Mouse (Mus musculus): ENCODE results near the gene Gm49366. TPM values are rescaled to one million over a fixed set of nuclear protein-coding genes. Genes with fewer than 3 reads are reported as not detected.
"Not testable (repeated sequence)": the region's sequence is repeated elsewhere in the genome, so short reads cannot be mapped to it uniquely, and the experiment has no call there.

Gene Gm49366
- polyA plus RNA-seq, 1 experiment from 2014 or later = not detected

DNA sequence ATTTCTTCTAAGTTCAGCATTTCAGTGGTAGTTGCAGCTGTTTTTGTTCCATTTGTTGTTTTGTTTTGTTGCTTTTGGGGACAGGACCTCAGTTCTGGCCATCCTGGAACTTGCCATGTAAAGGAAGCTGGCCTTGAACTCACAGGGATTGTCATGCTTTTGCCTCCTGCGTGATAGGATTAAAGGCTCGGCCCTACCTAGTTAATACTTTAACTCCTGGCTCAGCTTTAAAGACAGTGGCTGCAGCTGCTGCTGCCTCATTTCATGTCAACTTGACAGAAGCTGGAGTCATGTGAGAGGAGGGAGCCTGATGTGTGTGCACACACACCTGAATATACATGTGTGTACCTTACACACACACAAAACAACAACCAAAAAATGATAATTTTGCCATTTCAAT is 5.3 kb downstream of the Gm49366 start:
- H3K27ac ChIP-seq (ENCODE audit: low read depth, low read length) = no peak overlapping the region
- no peaks in the 10 kb centered on the region for H3K4me1 ChIP-seq (ENCODE audit: control insufficient read depth, insufficient read depth, low read length)
- H3K4me3 ChIP-seq (ENCODE audit: low read length) = no peak overlapping the region
- no peak overlapping the region for H3K4me2 ChIP-seq (replicated peaks; ENCODE audit: low read depth, low read length)
- no peaks in the 10 kb centered on the region for H3K27me3 ChIP-seq (ENCODE audit: control insufficient read depth, insufficient read depth, low read length)
- 76% methylated on average over 2 of the region's 2 CpGs for WGBS
- H3K9me3 ChIP-seq (ENCODE audit: control insufficient read depth, low read length) = peaks cover 8% of the 10 kb centered on the region
- no peaks in the 10 kb centered on the region for H3K36me3 ChIP-seq (ENCODE audit: control insufficient read depth, insufficient read depth, low read length)
- no peak overlapping the region for H3K9ac ChIP-seq (ENCODE audit: low read depth, low read length)
- ATAC-seq (ENCODE audit: low FRiP score, low TSS enrichment) = no peak

DNA sequence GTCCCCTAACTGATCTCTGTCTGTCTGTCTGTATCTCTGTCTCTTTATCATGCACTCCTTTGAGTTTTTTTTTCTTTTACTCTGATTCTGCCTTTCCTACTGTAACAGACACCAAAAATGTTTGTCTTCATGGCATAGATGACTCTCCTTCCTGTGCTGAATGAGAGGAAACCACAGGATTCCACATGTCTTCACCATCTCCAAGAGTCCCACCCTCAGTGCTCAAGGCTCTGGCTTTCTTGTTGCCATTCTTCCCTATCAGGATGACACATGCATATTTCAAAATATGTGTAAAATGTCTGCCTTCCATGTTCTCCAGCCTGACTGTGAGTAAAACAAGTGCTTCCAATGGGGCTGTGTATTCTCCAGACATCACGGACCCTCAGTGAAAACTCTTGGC is 8.2 kb downstream of the Gm49366 start:
- no peaks in the 10 kb centered on the region for H3K36me3 ChIP-seq (ENCODE audit: control insufficient read depth, insufficient read depth, low read length)
- 90% methylated on average over 1 of the region's 1 CpGs for WGBS
- peaks cover 7% of the 10 kb centered on the region for H3K9me3 ChIP-seq (ENCODE audit: control insufficient read depth, low read length)
- H3K27ac ChIP-seq (ENCODE audit: low read depth, low read length) = no peak overlapping the region
- no peaks in the 10 kb centered on the region for H3K27me3 ChIP-seq (ENCODE audit: control insufficient read depth, insufficient read depth, low read length)
- no peak overlapping the region for H3K4me3 ChIP-seq (ENCODE audit: low read length)
- ATAC-seq (ENCODE audit: low FRiP score, low TSS enrichment) = no peak
- H3K4me2 ChIP-seq (replicated peaks; ENCODE audit: low read depth, low read length) = no peak overlapping the region
- H3K4me1 ChIP-seq (ENCODE audit: control insufficient read depth, insufficient read depth, low read length) = no peaks in the 10 kb centered on the region
- H3K9ac ChIP-seq (ENCODE audit: low read depth, low read length) = no peak overlapping the region

DNA sequence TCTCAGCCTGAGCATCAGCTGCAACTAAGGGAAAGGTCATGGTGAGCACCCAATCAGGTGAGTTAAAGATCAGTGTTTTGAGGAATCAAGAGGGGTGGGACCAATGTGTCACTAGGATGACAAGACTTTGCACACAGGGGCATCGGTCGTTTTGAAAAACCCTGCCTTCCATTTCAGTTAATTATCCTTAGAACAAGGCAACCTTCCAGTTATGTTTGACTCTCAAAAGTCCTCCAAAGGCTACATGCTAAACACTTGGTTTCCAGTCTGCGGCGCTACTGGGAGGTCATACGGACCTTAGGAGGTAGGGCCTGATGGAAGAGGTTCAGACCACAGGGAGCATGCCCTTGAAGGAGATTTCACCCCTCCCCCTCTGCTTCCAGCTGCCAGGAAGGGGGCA is 12.0 kb downstream of the Gm49366 start:
- H3K4me1 ChIP-seq (ENCODE audit: control insufficient read depth, insufficient read depth, low read length); H3K36me3 ChIP-seq (ENCODE audit: control insufficient read depth, insufficient read depth, low read length); H3K9ac ChIP-seq (ENCODE audit: low read depth, low read length); H3K27me3 ChIP-seq (ENCODE audit: control insufficient read depth, insufficient read depth, low read length); H3K27ac ChIP-seq (ENCODE audit: low read depth, low read length); H3K4me3 ChIP-seq (ENCODE audit: low read length); H3K9me3 ChIP-seq (ENCODE audit: control insufficient read depth, low read length); ATAC-seq (ENCODE audit: low FRiP score, low TSS enrichment); H3K4me2 ChIP-seq (replicated peaks; ENCODE audit: low read depth, low read length): not testable (repeated sequence)
- 83% methylated on average over 5 of the region's 5 CpGs for WGBS

DNA sequence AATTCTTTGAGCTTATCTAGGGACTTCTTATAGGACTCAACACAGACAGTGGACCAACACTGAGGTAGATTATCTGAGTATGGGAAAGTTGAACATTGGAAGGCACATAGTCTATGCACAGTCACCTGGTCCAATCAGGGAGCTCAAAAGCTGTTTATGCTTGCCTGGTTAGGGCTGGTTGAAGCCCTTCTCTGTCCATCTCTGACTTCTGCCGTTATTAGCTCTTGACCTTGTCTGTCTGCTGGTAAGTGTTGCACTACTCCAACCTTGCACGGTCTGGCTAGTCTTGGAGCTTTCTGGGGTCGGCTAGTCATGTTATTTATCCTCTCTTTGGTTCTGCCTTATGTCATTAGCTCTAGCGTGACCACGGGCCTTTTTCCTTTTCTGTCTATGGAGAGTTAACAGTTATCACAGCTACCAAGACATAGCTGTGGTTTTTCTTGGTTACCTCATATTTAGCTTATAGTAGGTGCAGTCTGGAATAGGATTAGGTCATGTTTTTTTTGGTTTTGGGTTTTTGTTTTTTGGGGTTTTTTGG is 13.3 kb downstream of the Gm49366 start, which contains the start of gene Acot3:
Acot3 (plus strand) TSS at position 208 of the 538 bp plus-strand sequence.
- Histone ChIP-seq H3K4me2 (replicated peaks; ENCODE audit: low read depth, low read length) (0 out of 2 replicates have a peak within 1 kb of the TSS, but pooled peaks have one; percentile 79), H3K27ac (ENCODE audit: low read depth, low read length) (no peak within 1 kb of the TSS), H3K36me3 (ENCODE audit: control insufficient read depth, insufficient read depth, low read length) (no peaks in the 10 kb centered on the region), H3K9ac (ENCODE audit: low read depth, low read length) (no peak within 1 kb of the TSS), H3K27me3 (ENCODE audit: control insufficient read depth, insufficient read depth, low read length) (peaks cover 9% of the 10 kb centered on the region; the same call in 1 of the 2 replicates), H3K4me1 (ENCODE audit: control insufficient read depth, insufficient read depth, low read length) (no peaks in the 10 kb centered on the region), H3K9me3 (ENCODE audit: control insufficient read depth, low read length) (peaks cover 7% of the 10 kb centered on the region), H3K4me3 (ENCODE audit: low read length) (no peak within 1 kb of the TSS)
- no peak for ATAC-seq (ENCODE audit: low FRiP score, low TSS enrichment)
- 78% methylated on average over 5 of the region's 5 CpGs for WGBS

DNA sequence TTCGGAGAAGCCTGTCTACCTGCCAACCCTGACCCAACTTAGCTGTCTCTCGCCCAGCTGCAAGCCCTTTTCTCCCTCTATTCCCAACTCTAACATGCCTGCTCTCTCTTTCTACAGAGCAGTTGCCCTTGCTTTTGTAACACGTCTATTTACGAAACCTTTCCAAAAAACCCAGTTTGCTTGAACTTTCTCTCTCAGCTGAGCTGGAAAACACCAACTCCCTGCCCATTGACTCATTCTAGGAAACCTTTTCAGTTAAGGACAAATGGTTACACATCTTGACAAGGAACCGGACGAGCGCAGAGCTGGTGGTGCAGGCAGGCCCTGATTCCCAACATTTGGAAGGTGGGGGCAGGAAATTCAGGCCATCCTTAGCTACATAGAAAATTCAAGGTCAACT is 13.9 kb downstream of the Gm49366 start:
- 89% methylated on average over 7 of the region's 7 CpGs for WGBS
- no peak overlapping the region for H3K4me2 ChIP-seq (replicated peaks; ENCODE audit: low read depth, low read length)

DNA sequence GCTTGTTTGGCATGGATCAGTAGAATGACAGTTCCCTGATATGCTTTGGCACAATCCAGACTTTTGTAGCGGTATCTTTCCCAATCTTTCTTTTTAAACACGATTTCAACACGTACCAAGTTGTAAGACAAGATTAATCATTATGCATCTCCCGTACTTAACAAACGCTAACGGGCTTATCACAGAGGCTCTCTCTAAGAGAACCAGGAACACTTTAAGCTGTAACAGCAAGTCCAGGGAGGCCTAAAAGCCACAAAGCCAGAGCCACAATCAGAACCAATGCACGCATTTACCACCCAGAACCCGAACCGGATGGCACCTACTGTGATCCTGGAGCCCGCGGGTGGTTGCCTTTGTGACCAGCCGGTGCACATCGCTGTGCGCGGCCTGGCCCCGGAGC is 14.4 kb downstream of the Gm49366 start:
- WGBS = 18% methylated on average over 16 of the region's 16 CpGs
- Histone ChIP-seq H3K27me3 (ENCODE audit: control insufficient read depth, insufficient read depth, low read length) (peaks cover 9% of the 10 kb centered on the region; the same call in 1 of the 2 replicates), H3K27ac (ENCODE audit: low read depth, low read length) (no peak overlapping the region), H3K4me3 (ENCODE audit: low read length) (peak overlapping the region; percentile 42), H3K9ac (ENCODE audit: low read depth, low read length) (peak overlapping the region; percentile 50; the same call in 1 of the 2 replicates), H3K4me1 (ENCODE audit: control insufficient read depth, insufficient read depth, low read length) (no peaks in the 10 kb centered on the region), H3K9me3 (ENCODE audit: control insufficient read depth, low read length) (peaks cover 5% of the 10 kb centered on the region), H3K4me2 (replicated peaks; ENCODE audit: low read depth, low read length) (peak overlapping the region; percentile 79), H3K36me3 (ENCODE audit: control insufficient read depth, insufficient read depth, low read length) (no peaks in the 10 kb centered on the region)
- ATAC-seq (ENCODE audit: low FRiP score, low TSS enrichment) = no peak

More for the DNA sequence above, 13.9 kb downstream of the Gm49366 start:
- Histone ChIP-seq H3K4me1 (ENCODE audit: control insufficient read depth, insufficient read depth, low read length) (no peaks in the 10 kb centered on the region), H3K36me3 (ENCODE audit: control insufficient read depth, insufficient read depth, low read length) (no peaks in the 10 kb centered on the region), H3K27ac (ENCODE audit: low read depth, low read length) (no peak overlapping the region), H3K9me3 (ENCODE audit: control insufficient read depth, low read length) (peaks cover 7% of the 10 kb centered on the region), H3K9ac (ENCODE audit: low read depth, low read length) (no peak overlapping the region), H3K4me3 (ENCODE audit: low read length) (no peak overlapping the region), H3K27me3 (ENCODE audit: control insufficient read depth, insufficient read depth, low read length) (peaks cover 9% of the 10 kb centered on the region; the same call in 1 of the 2 replicates)
- no peak for ATAC-seq (ENCODE audit: low FRiP score, low TSS enrichment)

DNA sequence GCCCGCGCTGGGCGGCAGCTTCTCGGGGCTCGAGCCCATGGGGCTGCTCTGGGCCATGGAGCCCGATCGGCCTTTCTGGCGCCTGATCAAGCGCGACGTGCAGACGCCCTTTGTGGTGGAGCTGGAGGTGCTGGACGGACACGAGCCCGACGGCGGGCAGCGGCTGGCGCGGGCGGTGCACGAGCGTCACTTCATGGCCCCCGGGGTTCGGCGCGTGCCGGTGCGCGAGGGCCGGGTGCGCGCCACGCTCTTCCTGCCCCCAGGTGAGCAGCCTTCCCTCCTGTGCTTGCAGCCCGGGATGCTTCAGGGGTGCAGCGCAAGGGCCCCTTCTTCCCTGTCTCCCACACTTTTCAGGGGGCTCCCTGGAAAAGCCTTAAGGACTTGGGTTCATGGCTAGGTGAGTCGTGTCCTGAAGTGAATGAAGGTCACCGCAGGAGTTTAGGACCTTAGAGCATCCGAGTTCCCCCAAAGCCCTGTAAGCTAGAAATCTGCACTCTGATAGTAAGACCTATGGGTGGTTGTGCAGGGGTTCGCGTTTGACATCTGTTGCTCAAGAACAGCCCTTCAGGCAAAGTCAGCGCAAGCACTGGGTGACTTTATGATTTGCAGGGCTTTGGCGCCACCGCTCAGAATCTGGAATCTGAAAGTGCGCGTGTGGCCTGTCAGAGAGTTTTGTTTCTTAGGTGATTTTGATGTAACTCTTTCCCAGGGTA is 15.1 kb downstream of the Gm49366 start:
- no peaks in the 10 kb centered on the region for H3K4me1 ChIP-seq (ENCODE audit: control insufficient read depth, insufficient read depth, low read length)
- peak overlapping the region; percentile 79 for H3K4me2 ChIP-seq (replicated peaks; ENCODE audit: low read depth, low read length)
- ATAC-seq (ENCODE audit: low FRiP score, low TSS enrichment) = peak; percentile 39; the same call in 1 of the 2 replicates
- H3K36me3 ChIP-seq (ENCODE audit: control insufficient read depth, insufficient read depth, low read length) = no peaks in the 10 kb centered on the region
- peak overlapping the region; percentile 50 for H3K9ac ChIP-seq (ENCODE audit: low read depth, low read length)
- no peak overlapping the region for H3K27ac ChIP-seq (ENCODE audit: low read depth, low read length)
- H3K27me3 ChIP-seq (ENCODE audit: control insufficient read depth, insufficient read depth, low read length) = peaks cover 9% of the 10 kb centered on the region; the same call in 1 of the 2 replicates
- H3K4me3 ChIP-seq (ENCODE audit: low read length) = peak overlapping the region; percentile 42
- 2% methylated on average over 34 of the region's 46 CpGs for WGBS
- H3K9me3 ChIP-seq (ENCODE audit: control insufficient read depth, low read length) = no peaks in the 10 kb centered on the region

DNA sequence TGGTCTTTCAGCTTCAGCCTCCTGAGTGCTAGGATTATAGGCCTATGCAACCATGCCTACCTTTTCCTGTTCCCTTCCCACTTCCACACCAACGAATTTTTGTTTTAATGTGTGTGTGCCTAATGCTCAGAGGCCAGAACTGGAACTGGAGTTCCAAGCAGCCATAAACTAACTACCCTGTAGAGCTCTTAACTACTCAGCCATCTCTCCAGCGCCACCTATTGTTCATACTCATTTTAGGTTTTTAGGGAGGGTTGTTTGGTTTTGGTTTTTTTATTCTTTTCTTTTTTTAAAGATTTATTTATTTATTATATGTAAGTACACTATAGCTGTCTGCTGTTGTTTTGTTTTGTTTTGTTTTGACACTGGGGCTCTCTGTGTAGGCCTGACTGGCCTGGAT is 22.2 kb downstream of the Gm49366 start:
- Histone ChIP-seq H3K27me3 (ENCODE audit: control insufficient read depth, insufficient read depth, low read length) (no peaks in the 10 kb centered on the region), H3K4me2 (replicated peaks; ENCODE audit: low read depth, low read length) (no peak overlapping the region), H3K27ac (ENCODE audit: low read depth, low read length) (no peak overlapping the region), H3K9me3 (ENCODE audit: control insufficient read depth, low read length) (no peaks in the 10 kb centered on the region), H3K9ac (ENCODE audit: low read depth, low read length) (no peak overlapping the region), H3K4me3 (ENCODE audit: low read length) (no peak overlapping the region), H3K36me3 (ENCODE audit: control insufficient read depth, insufficient read depth, low read length) (no peaks in the 10 kb centered on the region), H3K4me1 (ENCODE audit: control insufficient read depth, insufficient read depth, low read length) (no peaks in the 10 kb centered on the region)
- no peak for ATAC-seq (ENCODE audit: low FRiP score, low TSS enrichment)
- WGBS = 31% methylated on average over 2 of the region's 2 CpGs

DNA sequence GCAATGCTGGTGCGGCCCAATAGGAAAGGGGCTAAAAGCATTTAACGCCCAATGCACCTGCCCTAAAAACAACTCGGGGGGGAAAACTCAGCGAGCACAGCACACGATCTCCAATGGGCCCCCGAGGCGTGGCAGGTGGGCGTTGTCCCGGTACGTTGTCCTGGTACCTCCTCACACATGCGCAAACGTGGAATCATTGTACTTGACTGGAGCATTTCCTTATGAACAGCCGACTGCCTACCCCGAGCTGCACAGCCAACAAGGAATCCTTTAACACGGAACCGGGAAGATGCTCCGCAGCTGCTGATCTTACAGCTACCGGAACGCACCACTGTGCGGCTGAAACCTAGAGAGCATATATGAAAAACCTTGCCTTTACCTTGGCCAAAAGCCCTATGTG is 23.6 kb downstream of the Gm49366 start:
- Histone ChIP-seq H3K4me3 (ENCODE audit: low read length) (no peak overlapping the region), H3K9me3 (ENCODE audit: control insufficient read depth, low read length) (no peaks in the 10 kb centered on the region), H3K27me3 (ENCODE audit: control insufficient read depth, insufficient read depth, low read length) (no peaks in the 10 kb centered on the region), H3K4me2 (replicated peaks; ENCODE audit: low read depth, low read length) (no peak overlapping the region), H3K9ac (ENCODE audit: low read depth, low read length) (no peak overlapping the region), H3K36me3 (ENCODE audit: control insufficient read depth, insufficient read depth, low read length) (no peaks in the 10 kb centered on the region), H3K4me1 (ENCODE audit: control insufficient read depth, insufficient read depth, low read length) (no peaks in the 10 kb centered on the region), H3K27ac (ENCODE audit: low read depth, low read length) (no peak overlapping the region)
- 94% methylated on average over 20 of the region's 20 CpGs for WGBS
- ATAC-seq (ENCODE audit: low FRiP score, low TSS enrichment) = no peak

All from kidney, embryonic 14.5 days (tissue).